Mouse (Mus musculus) CD4-positive naive resting alpha-beta T cell, adult 57 days (primary cell): Measurements from ENCODE around the gene Trim13. TPM values are rescaled to one million over a fixed set of nuclear protein-coding genes. Genes with fewer than 3 reads are reported as not detected.

Source experiments
- total RNA-seq: library from RNA; stranded (reverse); gene quantifications from one replicate; pipeline ENCODE4 v1.2.4, GENCODE M21; 2023

Trim13 gene
- 16.3 TPM for total RNA-seq

DNA sequence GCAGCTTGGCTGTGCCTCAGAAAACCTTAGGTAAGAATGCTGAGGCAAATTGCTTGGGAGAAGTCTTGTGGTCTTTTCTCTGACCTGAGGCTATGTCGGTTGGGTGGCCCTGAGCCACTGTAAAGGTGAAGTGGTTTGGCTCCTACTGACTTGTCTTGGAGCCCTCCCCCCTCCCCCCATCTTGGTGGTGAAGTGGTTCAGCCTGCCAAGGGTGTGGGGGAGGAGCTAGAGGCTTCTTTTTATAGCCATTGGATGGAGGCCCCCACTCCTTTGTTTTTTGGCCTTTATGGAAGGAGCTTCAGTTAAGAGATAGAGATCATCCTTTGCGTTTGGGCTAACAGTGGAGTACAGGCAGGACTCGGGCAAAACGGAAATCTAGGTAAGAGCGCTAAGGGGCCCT is at the start of gene Trim13:
TSS of gene Trim13 (plus strand) at position 280 of the 400 bp plus-strand sequence.

DNA sequence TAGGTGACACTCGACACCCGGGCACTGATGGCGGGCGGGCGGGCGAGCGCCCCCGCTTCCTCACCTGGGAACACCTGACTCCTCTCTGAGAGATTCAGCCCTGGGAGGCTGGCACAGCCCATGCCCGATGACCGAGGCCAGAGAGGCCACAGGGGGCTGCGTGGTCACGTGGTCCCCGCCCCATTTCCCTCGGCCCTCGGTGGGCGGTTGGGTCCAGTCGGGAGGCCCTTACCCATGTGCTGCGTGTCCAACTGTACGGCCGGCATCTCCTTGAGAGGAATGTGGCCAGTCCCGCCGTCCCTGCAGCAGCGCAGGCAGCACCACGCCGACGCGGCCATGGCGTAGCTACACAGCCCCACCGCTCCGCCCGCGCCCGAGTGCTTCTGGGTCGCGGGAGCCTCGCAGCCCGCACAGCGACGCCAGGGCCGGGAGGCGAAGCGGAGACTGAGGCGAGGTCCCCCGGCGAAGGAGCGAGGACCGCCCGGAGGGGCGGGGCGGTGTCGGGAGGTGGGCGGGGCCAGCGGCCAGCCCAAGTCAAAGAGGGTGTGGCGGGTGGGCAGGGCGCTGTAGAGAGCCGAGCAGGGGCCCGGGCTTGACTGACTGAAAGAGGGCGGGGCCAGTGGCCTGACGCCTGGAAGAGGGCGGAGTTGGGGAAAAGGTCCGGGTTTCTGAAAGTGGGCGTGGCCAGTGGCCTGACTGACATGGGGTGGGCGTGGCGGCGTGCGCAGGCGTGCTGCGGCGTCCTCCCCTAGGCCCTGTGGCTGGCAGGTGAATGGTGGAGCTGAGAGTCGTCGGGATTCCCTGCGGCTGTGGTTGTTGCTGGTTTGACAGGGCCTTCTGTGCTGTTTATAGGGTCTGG is 41.5 kb upstream of the Trim13 start, which contains the start of gene Spryd7:
TSS of gene Spryd7 (minus strand) at position 598 of the 859 bp plus-strand sequence.

DNA sequence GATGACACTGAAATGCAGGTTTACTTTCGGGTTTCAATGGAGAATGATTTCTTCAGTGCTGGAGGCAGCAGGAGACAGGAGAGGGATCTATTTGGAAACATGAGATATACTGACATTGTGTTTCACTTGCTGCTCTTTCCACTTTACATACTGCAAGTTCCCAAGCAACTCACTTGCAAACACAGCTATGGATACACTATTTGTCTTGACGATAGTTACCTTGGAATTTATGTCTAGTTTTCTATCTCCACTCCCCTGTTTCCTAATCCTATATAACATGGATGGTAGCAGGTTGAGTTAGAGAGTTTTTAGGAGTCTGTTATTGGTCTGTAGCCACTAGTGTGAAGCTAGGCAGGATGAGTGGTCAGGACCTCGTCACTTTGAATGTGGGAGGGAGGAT is 9.1 kb downstream of the Trim13 start, which contains the start of gene Kcnrg:
TSS of gene Kcnrg (plus strand) at position 301 of the 400 bp plus-strand sequence.

Other genes starting within 250 kb of the Trim13 start
- 3.8 TPM for gene Ebpl, start 237.8 kb upstream of the Trim13 start, total RNA-seq
- 24.4 TPM for gene Kpna3, start 158.4 kb upstream of the Trim13 start, total RNA-seq
- gene Spryd7, start 41.4 kb upstream of the Trim13 start, total RNA-seq, result 8.0 TPM
- 2.0 TPM for gene Kcnrg, start 9.2 kb downstream of the Trim13 start, total RNA-seq